Mouse (Mus musculus) thymus, adult 2 months (tissue): ENCODE measurements around the gene Tulp2. TPM values are rescaled to one million over a fixed set of nuclear protein-coding genes. Genes with fewer than 3 reads are reported as not detected.
A peak's percentile ranks its signal among the peaks of the same experiment; 100 is the strongest.

Experiments
- DNase-seq: peaks from one replicate; pipeline ENCODE4 v3.0.0; 2021
- H3K27ac ChIP-seq: fragments of 200-500 bp; 2 replicates; pipeline ENCODE4 v1.5.1; 2012; ENCODE audit warnings: low read length, control low read depth; ENCODE audit not compliant: control insufficient read depth, insufficient read depth
- H3K27me3 ChIP-seq: fragments of 200-500 bp; 2 replicates; pipeline ENCODE4 v1.6.1; 2012; ENCODE audit warnings: mild to moderate bottlenecking, low read length, moderate library complexity, mixed read lengths; ENCODE audit not compliant: control insufficient read depth, insufficient read depth
- H3K36me3 ChIP-seq: fragments of 200-500 bp; 2 replicates; pipeline ENCODE4 v1.6.1; 2012; ENCODE audit warnings: mild to moderate bottlenecking, low read length, moderate library complexity; ENCODE audit not compliant: control insufficient read depth, insufficient read depth
- H3K4me1 ChIP-seq: fragments of 200-500 bp; replicated peaks from 2 replicates; pipeline ENCODE4 v1.6.1; 2012; ENCODE audit warnings: low read length; ENCODE audit not compliant: control insufficient read depth, insufficient read depth
- H3K4me3 ChIP-seq: fragments of 200-500 bp; 2 replicates; pipeline ENCODE4 v1.5.1; 2012; ENCODE audit warnings: mild to moderate bottlenecking, low read length, control low read depth, moderate library complexity; ENCODE audit not compliant: control insufficient read depth, insufficient read depth
- CTCF ChIP-seq: fragments of 200-500 bp; IDR thresholded peaks from 2 replicates; pipeline ENCODE4 v1.5.1; 2012; ENCODE audit warnings: mild to moderate bottlenecking, control low read depth, low read length, moderate library complexity, borderline replicate concordance; ENCODE audit not compliant: control insufficient read depth, poor library complexity, insufficient read depth; ENCODE audit errors: extremely low read depth
- POLR2A ChIP-seq: fragments of 200-500 bp; IDR thresholded peaks from 2 replicates; pipeline ENCODE4 v1.6.1; 2012; ENCODE audit warnings: mild to moderate bottlenecking, low read length, control low read depth, moderate library complexity; ENCODE audit not compliant: control insufficient read depth, poor library complexity, insufficient read depth; ENCODE audit errors: extremely low read depth
- WGBS: fragments of 180-500 bp; shearing (Covaris S2); methylation state at CpG from one replicate; pipeline ENCODE4 v1.1.7; 2018; 5-methylcytosine and 5-hydroxymethylcytosine counted together
- polyA plus RNA-seq: library from polyadenylated mRNA; depleted of rRNA; stranded (reverse); fragments of >200 nt; gene quantifications from 2 replicates; pipeline ENCODE4 v1.2.3, GENCODE M21; 2012; rRNA removed

The Tulp2 gene
- polyA plus RNA-seq, 1 experiment = 3.0 TPM

- peak overlapping the region; percentile 60; the same call in 1 of the 2 replicates for H3K27ac ChIP-seq
- DNase-seq = peak; percentile 88
- 1% methylated on average over 24 of the region's 24 CpGs for WGBS
- H3K36me3 ChIP-seq = no peaks in the 10 kb centered on the region
- H3K4me3 ChIP-seq = peak overlapping the region; percentile 47
- peaks cover 36% of the 10 kb centered on the region for H3K4me1 ChIP-seq
- TF ChIP-seq CTCF (peak; percentile 64; the same call in 1 of the 2 replicates), POLR2A (peak; percentile 79)
- no peaks in the 10 kb centered on the region for H3K27me3 ChIP-seq
Measured at GRCm38 (mm10) chr7:45567780-45568516, 86.3 kb downstream of the Tulp2 start.

- WGBS = 81% methylated on average over 10 of the region's 10 CpGs
- H3K4me3 ChIP-seq = no peak overlapping the region
- H3K27me3 ChIP-seq = no peaks in the 10 kb centered on the region
- no peak overlapping the region for H3K27ac ChIP-seq
- H3K36me3 ChIP-seq = no peaks in the 10 kb centered on the region
- H3K4me1 ChIP-seq = peaks cover 45% of the 10 kb centered on the region
- TF ChIP-seq CTCF = no peak
- DNase-seq = no peak
Measured at GRCm38 (mm10) chr7:45568601-45569473, 87.2 kb downstream of the Tulp2 start.

GRCm38 (mm10) chr7:45570103-45570741 lies 88.5 kb downstream of the Tulp2 start, which contains the start of gene Bcat2:
Gene Bcat2, plus strand, starts transcription at chr7:45570153.
- Histone ChIP-seq H3K4me3 (peak within 1 kb of the TSS; percentile 83), H3K36me3 (peaks cover under 1% of the 10 kb centered on the region), H3K4me1 (peaks cover 58% of the 10 kb centered on the region), H3K27ac (peak within 1 kb of the TSS; percentile 43), H3K27me3 (no peaks in the 10 kb centered on the region)
- TF ChIP-seq CTCF = no peak
- no peak for TF ChIP-seq POLR2A
- DNase-seq = peak; percentile 77
- 1% methylated on average over 42 of the region's 42 CpGs for WGBS

DNA sequence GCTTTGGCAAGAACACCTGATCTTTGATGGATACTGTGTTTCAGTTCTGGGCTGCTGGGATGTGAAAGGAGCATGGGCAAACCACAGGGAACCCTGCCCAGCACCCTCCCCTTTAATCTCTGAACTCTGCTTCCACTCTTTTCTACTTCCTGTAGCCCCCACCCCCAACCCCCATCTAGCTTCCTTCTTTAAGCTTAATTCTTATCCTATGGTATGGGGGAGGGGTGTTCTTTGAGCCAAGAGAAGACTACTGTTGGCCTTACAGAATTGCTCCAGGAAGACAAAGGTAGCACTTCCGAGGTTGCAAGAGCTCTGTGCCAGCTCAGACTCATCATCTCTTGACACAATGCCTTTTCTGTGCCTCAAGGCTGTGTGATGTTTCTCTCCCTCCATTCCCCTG lies 90.3 kb downstream of the Tulp2 start:
- Histone ChIP-seq H3K36me3 (peaks cover 18% of the 10 kb centered on the region), H3K4me3 (no peak overlapping the region), H3K27ac (peak overlapping the region; percentile 92), H3K4me1 (peaks cover 59% of the 10 kb centered on the region), H3K27me3 (no peaks in the 10 kb centered on the region)
- peak; percentile 33 for DNase-seq
- no peak for TF ChIP-seq POLR2A
- no peak for TF ChIP-seq CTCF
- WGBS = 10% methylated on average over 1 of the region's 1 CpGs

Other genes starting within 250 kb of the Tulp2 start
- gene Cd37, start 242.8 kb upstream of the Tulp2 start, polyA plus RNA-seq = 412 and 423 TPM in 2 replicates
- 0.30 and 0.37 TPM in 2 replicates for gene Slc6a16, start 240.8 kb upstream of the Tulp2 start, polyA plus RNA-seq
- gene Slc6a21, start 204.4 kb upstream of the Tulp2 start, polyA plus RNA-seq = 0.50 TPM in 1 of 2 replicates, not detected in the other
- 12.1 and 12.9 TPM in 2 replicates for gene Trpm4, start 148.1 kb upstream of the Tulp2 start, polyA plus RNA-seq
- gene Hrc, start 146.6 kb upstream of the Tulp2 start, polyA plus RNA-seq = 0.56 and 9.1 TPM in 2 replicates
- 0.65 and 0.89 TPM in 2 replicates for gene Ppfia3, start 114.9 kb upstream of the Tulp2 start, polyA plus RNA-seq
- 0.65 and 1.0 TPM in 2 replicates for gene Lin7b, start 111.3 kb upstream of the Tulp2 start, polyA plus RNA-seq
- 693 and 725 TPM in 2 replicates for gene Snrnp70, start 86.1 kb upstream of the Tulp2 start, polyA plus RNA-seq
- 0.68 and 1.1 TPM in 2 replicates for gene Kcna7, start 76.2 kb upstream of the Tulp2 start, polyA plus RNA-seq
- gene Ntf5, start 68.2 kb upstream of the Tulp2 start, polyA plus RNA-seq = 2.1 and 3.0 TPM in 2 replicates
- 0.80 and 0.96 TPM in 2 replicates for gene Lhb, start 61.1 kb upstream of the Tulp2 start, polyA plus RNA-seq
- gene Gys1, start 47.0 kb upstream of the Tulp2 start, polyA plus RNA-seq = 35.2 and 35.5 TPM in 2 replicates
- 122 and 124 TPM in 2 replicates for gene Ruvbl2, start 43.8 kb upstream of the Tulp2 start, polyA plus RNA-seq
- 2,491 and 2,656 TPM in 2 replicates for gene Ftl1, start 22.0 kb upstream of the Tulp2 start, polyA plus RNA-seq
- gene Bax, start 15.0 kb upstream of the Tulp2 start, polyA plus RNA-seq = 165 and 184 TPM in 2 replicates
- gene Gm45808, start 4.9 kb downstream of the Tulp2 start, polyA plus RNA-seq = not detected in 2 replicates
- gene Dhdh, start 6.9 kb downstream of the Tulp2 start, polyA plus RNA-seq = 2.3 and 2.4 TPM in 2 replicates
- 204 and 216 TPM in 2 replicates for gene Nucb1, start 28.5 kb downstream of the Tulp2 start, polyA plus RNA-seq
- 27.6 and 35.3 TPM in 2 replicates for gene Ppp1r15a, start 44.4 kb downstream of the Tulp2 start, polyA plus RNA-seq
- gene Plekha4, start 44.5 kb downstream of the Tulp2 start, polyA plus RNA-seq = 9.7 and 12.3 TPM in 2 replicates
- 2.2 and 2.6 TPM in 2 replicates for gene Hsd17b14, start 73.0 kb downstream of the Tulp2 start, polyA plus RNA-seq
- gene Bcat2, start 88.3 kb downstream of the Tulp2 start, polyA plus RNA-seq = 140 and 173 TPM in 2 replicates
- 18.9 and 19.2 TPM in 2 replicates for gene Fgf21, start 133.6 kb downstream of the Tulp2 start, polyA plus RNA-seq
- 4.7 and 5.9 TPM in 2 replicates for gene Fut1, start 135.4 kb downstream of the Tulp2 start, polyA plus RNA-seq
- 0.45 and 0.75 TPM in 2 replicates for gene Izumo1, start 139.9 kb downstream of the Tulp2 start, polyA plus RNA-seq
- gene Rasip1, start 145.6 kb downstream of the Tulp2 start, polyA plus RNA-seq = 6.3 and 8.6 TPM in 2 replicates
- gene Mamstr, start 158.1 kb downstream of the Tulp2 start, polyA plus RNA-seq = 3.9 and 4.4 TPM in 2 replicates
- gene Fut2, start 184.5 kb downstream of the Tulp2 start, polyA plus RNA-seq = 1.3 and 1.9 TPM in 2 replicates
- 3.9 and 4.2 TPM in 2 replicates for gene Ntn5, start 202.1 kb downstream of the Tulp2 start, polyA plus RNA-seq
- gene Sec1, start 212.5 kb downstream of the Tulp2 start, polyA plus RNA-seq = 1.6 and 1.9 TPM in 2 replicates
- gene Car11, start 218.0 kb downstream of the Tulp2 start, polyA plus RNA-seq = 2.2 and 2.7 TPM in 2 replicates
- 28.2 and 31.3 TPM in 2 replicates for gene Dbp, start 223.2 kb downstream of the Tulp2 start, polyA plus RNA-seq
- gene Rpl18, start 233.6 kb downstream of the Tulp2 start, polyA plus RNA-seq = 2,384 and 2,707 TPM in 2 replicates
- gene Sphk2, start 236.1 kb downstream of the Tulp2 start, polyA plus RNA-seq = 87.4 and 88.1 TPM in 2 replicates
- 1.5 and 1.7 TPM in 2 replicates for gene Fam83e, start 239.3 kb downstream of the Tulp2 start, polyA plus RNA-seq
- gene Spaca4, start 243.9 kb downstream of the Tulp2 start, polyA plus RNA-seq = not detected in 2 replicates